Mouse (Mus musculus): Measurements from ENCODE around the gene Csrnp2.

- TF ChIP-seq EP300 (IDR thresholded peaks at IDR 0.05; ENCODE audit: low read depth) = no peak
- no peak for TF ChIP-seq CTCF (IDR thresholded peaks at IDR 0.05; ENCODE audit: low read depth)
These were observed at the start of gene Csrnp2 for GRCm38 (mm10) chr15:100495102-100495501.

All from liver, embryonic 14.5 days (tissue).